Mouse (Mus musculus) olfactory bulb, adult 2 months (tissue): ENCODE data around the gene Rcsd1.

Experiments used
- CTCF ChIP-seq: fragments of 200-500 bp; IDR thresholded peaks from 2 replicates; pipeline ENCODE4 v1.5.1; 2012; ENCODE audit warnings: low read depth, mild to moderate bottlenecking, low read length, moderate library complexity; ENCODE audit not compliant: insufficient read depth
- POLR2A ChIP-seq: fragments of 200-500 bp; IDR thresholded peaks from 2 replicates; pipeline ENCODE4 v1.6.1; 2012; ENCODE audit warnings: mild to moderate bottlenecking, low read depth, low read length, moderate library complexity; ENCODE audit not compliant: insufficient read depth

GRCm38 (mm10) chr1:165701562-165701961 lies 8.0 kb downstream of the Rcsd1 start:
- TF ChIP-seq CTCF = no peak
- no peak for TF ChIP-seq POLR2A
